Mouse (Mus musculus): Measurements from ENCODE around the gene Ogg1. TPM values are rescaled to one million over a fixed set of nuclear protein-coding genes. Genes with fewer than 3 reads are reported as not detected.

Gene Ogg1
- total RNA-seq, 2 experiments from 2014 or later = 6.7 to 8.0 TPM

- DNase-seq (ENCODE audit: low spot score in 2 of 2) = no peak
Observed at GRCm38 (mm10) chr6:113368577-113368976, 41.8 kb downstream of the Ogg1 start.

DNA sequence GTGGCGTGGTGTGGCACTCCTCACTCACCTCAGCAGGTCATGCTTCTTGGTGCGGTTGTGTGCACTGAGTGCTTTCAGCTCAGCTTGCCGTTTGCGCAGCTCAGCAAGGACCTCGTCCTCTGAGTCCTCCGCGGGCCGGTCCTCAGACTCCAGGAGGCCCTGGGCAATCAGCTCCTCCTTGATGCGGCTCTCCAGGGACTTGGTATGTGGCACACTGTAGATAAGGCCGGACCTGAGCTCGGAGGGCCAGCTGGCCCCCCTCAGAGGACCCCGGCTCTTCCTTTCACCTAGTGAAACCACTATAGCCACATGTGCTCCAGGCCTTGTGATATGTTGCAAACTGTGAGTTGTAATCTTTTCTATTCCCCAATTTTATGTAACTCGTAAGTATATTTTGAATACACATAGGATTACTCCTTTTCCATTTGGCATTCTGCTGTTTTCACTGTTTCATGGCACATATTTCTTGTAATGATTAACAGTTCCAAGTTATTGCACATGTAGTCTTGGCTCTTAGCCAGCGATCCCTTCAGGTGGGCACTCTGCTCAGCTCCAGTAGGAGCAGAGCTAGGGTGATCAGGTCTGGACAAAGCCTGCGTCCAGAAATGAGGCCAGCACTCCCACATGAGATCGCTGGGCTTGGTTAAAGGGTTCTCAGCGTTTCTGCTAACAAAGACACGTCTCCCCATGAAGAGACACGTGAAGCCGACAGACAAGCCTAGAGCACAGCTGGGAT, 43.6 kb downstream of the Ogg1 start:
- no peak for DNase-seq (ENCODE audit: low spot score in 2 of 2)

- DNase-seq (ENCODE audit: low spot score in 2 of 2) = no peak
Observed at GRCm38 (mm10) chr6:113373491-113373890, 46.7 kb downstream of the Ogg1 start.

DNA sequence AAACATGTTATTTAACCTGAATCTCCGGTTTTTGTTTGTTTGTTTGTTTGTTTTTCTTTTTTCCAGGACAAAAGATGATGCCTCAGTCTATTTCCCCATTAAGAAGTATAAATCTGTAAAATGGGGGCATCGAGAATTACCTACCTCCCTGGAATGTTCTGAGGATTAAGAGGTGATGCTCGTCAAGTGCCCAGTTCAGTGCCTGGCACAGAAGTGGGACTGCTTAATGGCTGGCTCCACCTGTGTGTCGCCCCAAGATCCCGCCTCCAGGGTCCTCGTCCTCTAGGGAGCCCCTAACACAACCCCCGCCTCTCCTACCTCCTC, 50.4 kb downstream of the Ogg1 start:
- no peak for DNase-seq (ENCODE audit: low spot score in 2 of 2)

GRCm38 (mm10) chr6:113377496-113378385, 51.0 kb downstream of the Ogg1 start, which contains the start of the genes Tada3 and Arpc4:
Gene Tada3 (minus strand): TSS chr6:113377883.
Gene Arpc4 (plus strand): TSS chr6:113378115.
- peak; percentile 90 to 92 for DNase-seq (ENCODE audit: low spot score in 2 of 2)

- no peak for DNase-seq (ENCODE audit: low spot score in 2 of 2)
Observed at GRCm38 (mm10) chr6:113379246-113379645, 52.5 kb downstream of the Ogg1 start.

- no peak for DNase-seq (ENCODE audit: low spot score in 2 of 2)
Observed at GRCm38 (mm10) chr6:113380480-113380879, 53.7 kb downstream of the Ogg1 start.

DNA sequence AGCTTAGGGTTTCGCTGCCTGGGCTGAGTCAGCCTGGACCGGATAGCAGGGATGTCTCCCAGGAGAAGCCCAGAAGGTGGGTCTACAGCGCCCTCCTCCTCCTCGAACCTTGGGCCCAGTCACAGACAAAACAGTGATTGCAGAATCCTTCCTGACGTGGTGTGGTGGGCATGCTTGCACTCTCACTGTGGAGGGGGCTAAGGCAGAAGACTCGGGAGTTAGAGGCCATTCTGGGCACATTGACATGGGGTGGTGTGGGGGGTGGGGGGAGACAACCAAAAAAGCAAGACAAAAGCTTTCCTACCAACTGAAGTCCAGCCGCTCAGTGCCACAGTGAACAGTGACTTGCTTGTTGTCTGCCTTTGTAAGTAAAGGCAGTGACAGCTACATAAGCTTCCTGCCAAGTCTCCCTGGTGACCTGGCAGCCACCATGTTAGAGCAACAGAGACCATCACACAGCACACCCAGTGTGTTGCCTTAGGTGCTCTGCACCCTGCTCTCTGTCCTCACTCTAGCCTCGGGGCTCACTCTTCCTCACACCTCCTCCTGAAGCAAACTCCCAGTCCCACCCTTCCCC, 57.7 kb downstream of the Ogg1 start:
- DNase-seq (ENCODE audit: low spot score in 2 of 2) = peak; percentile 45 to 53

Other genes starting within 250 kb of the Ogg1 start
- gene Setd5, start 249.6 kb upstream of the Ogg1 start, total RNA-seq (2021) = 100 to 1,000 TPM; 130 TPM
- 10 to 100 TPM; 93.2 to 95.1 TPM for gene Lhfpl4, start 131.6 kb upstream of the Ogg1 start, total RNA-seq (2021)
- gene Mtmr14, start 89.1 kb upstream of the Ogg1 start, total RNA-seq (2021) = 10 to 100 TPM; 18.1 to 20.6 TPM
- gene Cpne9, start 44.7 kb upstream of the Ogg1 start, total RNA-seq (2021) = 1 to 10 TPM; 7.1 to 8.1 TPM
- 10 to 100 TPM; 28.3 to 28.6 TPM for gene Brpf1, start 19.8 kb upstream of the Ogg1 start, total RNA-seq (2021)
- 10 to 100 TPM; 59.5 to 64.3 TPM for gene Camk1, start 17.0 kb downstream of the Ogg1 start, total RNA-seq (2021)
- gene Tada3, start 50.9 kb downstream of the Ogg1 start, total RNA-seq (2021) = 10 to 100 TPM; 51.0 to 58.4 TPM
- 100 to 1,000 TPM; 324 to 337 TPM for gene Arpc4, start 51.1 kb downstream of the Ogg1 start, total RNA-seq (2021)
- gene Ttll3, start 62.3 kb downstream of the Ogg1 start, total RNA-seq (2021) = 10 to 100 TPM; 11.2 to 13.2 TPM
- gene Rpusd3, start 92.4 kb downstream of the Ogg1 start, total RNA-seq (2021) = 10 to 100 TPM; 21.3 to 26.9 TPM
- not detected for gene Cidec, start 108.8 kb downstream of the Ogg1 start, total RNA-seq (2021)
- gene Jagn1, start 115.6 kb downstream of the Ogg1 start, total RNA-seq (2021) = 10 to 100 TPM; 42.9 to 44.1 TPM
- gene Il17re, start 131.5 kb downstream of the Ogg1 start, total RNA-seq (2021) = under 1 TPM; 0.55 to 0.60 TPM
- gene Il17rc, start 144.5 kb downstream of the Ogg1 start, total RNA-seq (2021) = 1 to 10 TPM; 4.8 to 5.6 TPM
- 10 to 100 TPM; 80.0 to 92.3 TPM for gene Creld1, start 156.3 kb downstream of the Ogg1 start, total RNA-seq (2021)
- 10 to 100 TPM; 36.7 to 39.7 TPM for gene Prrt3, start 175.0 kb downstream of the Ogg1 start, total RNA-seq (2021)
- 10 to 100 TPM; 75.6 to 77.6 TPM for gene Emc3, start 204.7 kb downstream of the Ogg1 start, total RNA-seq (2021)
- gene Fancd2, start 204.7 kb downstream of the Ogg1 start, total RNA-seq (2021) = 1 to 10 TPM; 3.2 to 4.9 TPM